Mouse (Mus musculus) liver, embryonic 14.5 days (tissue): ENCODE results near the gene Slc25a38. TPM values are rescaled to one million over a fixed set of nuclear protein-coding genes. Genes with fewer than 3 reads are reported as not detected.
"Not testable (repeated sequence)": the region's sequence is repeated elsewhere in the genome, so short reads cannot be mapped to it uniquely, and the experiment has no call there.

ENCODE experiments used
- ATAC-seq: fragments of 200-750 bp; cut with Nextera tagmentation; 2 replicates; pipeline ENCODE4 v1.8.0; 2017; ENCODE audit warnings: moderate number of reproducible peaks, mild to moderate bottlenecking, moderate library complexity; ENCODE audit not compliant: insufficient read depth
- DNase-seq, 3 experiments: peaks; one replicate each; pipeline ENCODE4 v3.0.0-alpha.2; 2012 to 2013; ENCODE audit warnings: low read depth in 3 of 3, low spot score in 3 of 3
- H3K27ac ChIP-seq: fragments of 300-500 bp; sonication (generic); 2 replicates; pipeline ENCODE4 v1.5.1; 2014; ENCODE audit warnings: moderate library complexity, mild to moderate bottlenecking, control low read depth, inconsistent platforms
- H3K27me3 ChIP-seq: fragments of 300-500 bp; sonication (generic); 2 replicates; pipeline ENCODE4 v1.6.1; 2014; ENCODE audit warnings: mild to moderate bottlenecking, low read length, moderate library complexity; ENCODE audit not compliant: control insufficient read depth, insufficient read depth
- H3K36me3 ChIP-seq: fragments of 300-500 bp; sonication (generic); replicated peaks from 2 replicates; pipeline ENCODE4 v1.6.1; 2014; ENCODE audit warnings: low read depth; ENCODE audit not compliant: control insufficient read depth, insufficient read depth
- H3K4me1 ChIP-seq, 2 experiments: fragments of 200-500 bp in 1 of 2; fragments of 300-500 bp in 1 of 2; sonication (generic) in 1 of 2; replicated peaks; 2 replicates each; pipeline ENCODE4 v1.6.1; 2012 to 2014; ENCODE audit warnings: antibody characterized with exemption in 1 of 2, inconsistent platforms in 1 of 2, low read length in 1 of 2; ENCODE audit not compliant: control insufficient read depth in 2 of 2, insufficient read depth in 2 of 2
- H3K4me2 ChIP-seq: fragments of 300-500 bp; sonication (generic); 2 replicates; pipeline ENCODE4 v1.6.1; 2014; ENCODE audit warnings: low read depth, mild to moderate bottlenecking, control low read depth, moderate library complexity
- H3K4me3 ChIP-seq, 2 experiments: fragments of 200-500 bp in 1 of 2; fragments of 300-500 bp in 1 of 2; sonication (generic) in 1 of 2; 2 replicates each; pipeline ENCODE4 v1.5.1; 2012 to 2014; ENCODE audit warnings: low read depth in 2 of 2, low read length in 2 of 2, mild to moderate bottlenecking in 2 of 2, control low read depth in 1 of 2, inconsistent platforms in 1 of 2, moderate library complexity in 1 of 2; ENCODE audit not compliant: insufficient read depth in 1 of 2
- H3K9ac ChIP-seq: fragments of 300-500 bp; sonication (generic); replicated peaks from 2 replicates; pipeline ENCODE4 v1.6.1; 2014; ENCODE audit warnings: mild to moderate bottlenecking, control low read depth, moderate library complexity
- H3K9me3 ChIP-seq: fragments of 300-500 bp; sonication (generic); 2 replicates; pipeline ENCODE4 v1.6.1; 2016; ENCODE audit warnings: low read length, mixed read lengths; ENCODE audit not compliant: control insufficient read depth
- CTCF ChIP-seq: IDR thresholded peaks from 2 replicates; pipeline ENCODE4 v1.5.1; 2016; ENCODE audit warnings: antibody characterized with exemption, low read depth, control low read depth
- EP300 ChIP-seq: IDR thresholded peaks from 2 replicates; pipeline ENCODE4 v1.6.1; 2016; ENCODE audit warnings: antibody characterized with exemption, low read depth
- WGBS: fragments of 180-500 bp; shearing (Covaris S2); extraction: QIAGEN DNeasy Blood & Tissue Kit; methylation state at CpG from one replicate; pipeline ENCODE4 v1.1.7; 2014; ENCODE audit not compliant: insufficient replicate concordance; 5-methylcytosine and 5-hydroxymethylcytosine counted together
- polyA plus RNA-seq, 2 experiments: library from polyadenylated mRNA; depleted of rRNA in 1 of 2; stranded (reverse) in 1 of 2; unstranded in 1 of 2; fragments of >200 nt; fragmentation: Nextera tagmentation in 1 of 2; extraction: Ambion mirVana in 1 of 2; gene quantifications; 2 replicates each; pipeline versions ENCODE4 v1.2.1 to v1.2.3; 2012 to 2014

Gene Slc25a38
- polyA plus RNA-seq, 2 experiments = 106 to 118 TPM

GRCm38 (mm10) chr9:120095886-120096285 lies 14.3 kb upstream of the Slc25a38 start:
- no peak overlapping the region for H3K27ac ChIP-seq
- H3K4me1 ChIP-seq = 0 out of 4 replicates have a peak, but pooled peaks cover 0 to 3% of the 10 kb centered on the region in 2 experiments
- ATAC-seq (no peak), DNase-seq (no peak)
- no peak overlapping the region for H3K9ac ChIP-seq
- H3K4me2 ChIP-seq = no peak overlapping the region
- no peaks in the 10 kb centered on the region; the same call in 1 of the 2 replicates for H3K27me3 ChIP-seq
- no peaks in the 10 kb centered on the region for H3K9me3 ChIP-seq
- no peaks in the 10 kb centered on the region for H3K36me3 ChIP-seq
- H3K4me3 ChIP-seq = no peak overlapping the region
- 23% methylated on average over 7 of the region's 7 CpGs for WGBS
- TF ChIP-seq EP300 (no peak), CTCF (no peak)

- H3K4me3 ChIP-seq = no peak overlapping the region
- no peak overlapping the region for H3K27ac ChIP-seq
- no peaks in the 10 kb centered on the region for H3K9me3 ChIP-seq
- H3K27me3 ChIP-seq = no peaks in the 10 kb centered on the region
- H3K36me3 ChIP-seq = no peaks in the 10 kb centered on the region
- H3K9ac ChIP-seq = no peak overlapping the region
- H3K4me1 ChIP-seq = 0 out of 4 replicates have a peak, but pooled peaks cover 0 to 3% of the 10 kb centered on the region in 2 experiments
- no peak for ATAC-seq
- no peak for TF ChIP-seq EP300
- TF ChIP-seq CTCF = peak; percentile 88
- 16% methylated on average over 7 of the region's 7 CpGs for WGBS
- no peak overlapping the region for H3K4me2 ChIP-seq
- DNase-seq = no peak
These were observed 11.5 kb upstream of the Slc25a38 start for GRCm38 (mm10) chr9:120098682-120099081.

GRCm38 (mm10) chr9:120099304-120099703 lies 10.9 kb upstream of the Slc25a38 start:
- H3K4me2 ChIP-seq = no peak overlapping the region
- no peaks in the 10 kb centered on the region for H3K9me3 ChIP-seq
- H3K27me3 ChIP-seq = no peaks in the 10 kb centered on the region
- no peak for TF ChIP-seq EP300
- TF ChIP-seq CTCF = no peak
- H3K27ac ChIP-seq = no peak overlapping the region
- no peak overlapping the region for H3K9ac ChIP-seq
- no peak for ATAC-seq
- WGBS = 67% methylated on average over 8 of the region's 8 CpGs
- no peak overlapping the region for H3K4me3 ChIP-seq
- no peaks in the 10 kb centered on the region for H3K36me3 ChIP-seq
- H3K4me1 ChIP-seq = 0 out of 4 replicates have a peak, but pooled peaks cover 0 to 3% of the 10 kb centered on the region in 2 experiments
- no peak for DNase-seq

GRCm38 (mm10) chr9:120101165-120101564 lies 9.0 kb upstream of the Slc25a38 start:
- H3K9me3 ChIP-seq = no peaks in the 10 kb centered on the region
- no peak overlapping the region for H3K4me3 ChIP-seq
- no peaks in the 10 kb centered on the region for H3K27me3 ChIP-seq
- no peak overlapping the region for H3K9ac ChIP-seq
- H3K36me3 ChIP-seq = no peaks in the 10 kb centered on the region
- 0 out of 4 replicates have a peak, but pooled peaks cover 0 to 3% of the 10 kb centered on the region in 2 experiments for H3K4me1 ChIP-seq
- TF ChIP-seq EP300 = no peak
- TF ChIP-seq CTCF = no peak
- WGBS = 73% methylated on average over 2 of the region's 2 CpGs
- ATAC-seq (no peak), DNase-seq (no peak)
- no peak overlapping the region for H3K27ac ChIP-seq
- H3K4me2 ChIP-seq = no peak overlapping the region

GRCm38 (mm10) chr9:120108953-120109352 lies 1.2 kb upstream of the Slc25a38 start:
- not testable (repeated sequence) for DNase-seq, H3K4me2 ChIP-seq, H3K9me3 ChIP-seq, H3K9ac ChIP-seq, ATAC-seq, H3K27me3 ChIP-seq, H3K36me3 ChIP-seq, H3K4me3 ChIP-seq, H3K27ac ChIP-seq
- WGBS = 79% methylated on average over 12 of the region's 12 CpGs
- H3K4me1 ChIP-seq = peaks cover 30 to 31% of the 10 kb centered on the region in 2 experiments
